Mouse (Mus musculus) limb, embryonic 14.5 days (tissue): ENCODE data around the gene Arxes1. TPM values are rescaled to one million over a fixed set of nuclear protein-coding genes. Genes with fewer than 3 reads are reported as not detected.
A peak's percentile ranks its signal among the peaks of the same experiment; 100 is the strongest.

Source experiments
- ATAC-seq: fragments of 200-750 bp; cut with Nextera tagmentation; 2 replicates; pipeline ENCODE4 v1.8.0; 2017; ENCODE audit warnings: low read depth, moderate number of reproducible peaks, moderate TSS enrichment; ENCODE audit not compliant: low FRiP score
- DNase-seq: peaks from one replicate; pipeline ENCODE4 v3.0.0-alpha.2; 2015; ENCODE audit warnings: low spot score
- H3K27ac ChIP-seq: fragments of 300-500 bp; sonication (generic); replicated peaks from 2 replicates; pipeline ENCODE4 v1.5.1; 2014; ENCODE audit warnings: low read depth, mild to moderate bottlenecking, low read length, moderate library complexity, mixed read lengths
- H3K27me3 ChIP-seq: fragments of 300-500 bp; sonication (generic); 2 replicates; pipeline ENCODE4 v1.6.1; 2014; ENCODE audit warnings: low read length, mixed read lengths; ENCODE audit not compliant: control insufficient read depth, insufficient read depth
- H3K36me3 ChIP-seq: fragments of 300-500 bp; sonication (generic); 2 replicates; pipeline ENCODE4 v1.6.1; 2014; ENCODE audit warnings: mild to moderate bottlenecking, low read length, moderate library complexity, mixed read lengths; ENCODE audit not compliant: control insufficient read depth, insufficient read depth
- H3K4me1 ChIP-seq: fragments of 300-500 bp; sonication (generic); 2 replicates; pipeline ENCODE4 v1.6.1; 2014; ENCODE audit warnings: antibody characterized with exemption, low read length, mixed read lengths; ENCODE audit not compliant: control insufficient read depth, insufficient read depth
- H3K4me2 ChIP-seq: fragments of 300-500 bp; sonication (generic); replicated peaks from 2 replicates; pipeline ENCODE4 v1.6.1; 2014; ENCODE audit warnings: low read depth, mild to moderate bottlenecking, low read length, moderate library complexity; ENCODE audit not compliant: severe bottlenecking
- H3K4me3 ChIP-seq: fragments of 300-500 bp; sonication (generic); replicated peaks from 2 replicates; pipeline ENCODE4 v1.5.1; 2014; ENCODE audit warnings: low read length
- H3K9ac ChIP-seq: fragments of 300-500 bp; sonication (generic); 2 replicates; pipeline ENCODE4 v1.6.1; 2014; ENCODE audit warnings: mild to moderate bottlenecking, low read depth, low read length, moderate library complexity; ENCODE audit not compliant: severe bottlenecking
- H3K9me3 ChIP-seq: fragments of 300-500 bp; sonication (generic); 2 replicates; pipeline ENCODE4 v1.6.1; 2016; ENCODE audit warnings: low read length; ENCODE audit not compliant: control insufficient read depth
- POLR2A ChIP-seq: fragments of 200-500 bp; IDR thresholded peaks from 2 replicates; pipeline ENCODE4 v1.8.0; 2012; ENCODE audit warnings: inconsistent platforms, mild to moderate bottlenecking, moderate library complexity, borderline replicate concordance; ENCODE audit not compliant: insufficient read depth, insufficient read length; ENCODE audit errors: extremely low read depth
- WGBS: fragments of 180-500 bp; shearing (Covaris S2); extraction: QIAGEN DNeasy Blood & Tissue Kit; methylation state at CpG from one replicate; pipeline ENCODE4 v1.1.7; 2014; 5-methylcytosine and 5-hydroxymethylcytosine counted together
- polyA plus RNA-seq, 2 experiments: library from polyadenylated mRNA; depleted of rRNA in 1 of 2; stranded (reverse) in 1 of 2; unstranded in 1 of 2; fragments of >200 nt; fragmentation: Nextera tagmentation in 1 of 2; extraction: Ambion mirVana in 1 of 2; gene quantifications; 2 replicates each; pipeline versions ENCODE4 v1.2.1 to v1.2.3; 2012 to 2014

Gene Arxes1
- polyA plus RNA-seq, 2 experiments, result 15.0 to 31.1 TPM

- Histone ChIP-seq H3K9me3 (no peaks in the 10 kb centered on the region), H3K4me3 (no peak overlapping the region), H3K4me1 (no peaks in the 10 kb centered on the region), H3K9ac (no peak overlapping the region), H3K4me2 (no peak overlapping the region), H3K27me3 (no peaks in the 10 kb centered on the region), H3K27ac (no peak overlapping the region), H3K36me3 (no peaks in the 10 kb centered on the region)
- TF ChIP-seq POLR2A, result no peak
- DNase-seq, result no peak
- no peak for ATAC-seq
- 36% methylated on average over 4 of the region's 5 CpGs for WGBS
These were observed 25.8 kb upstream of the Arxes1 start for GRCm38 (mm10) chrX:136007199-136007843.

- WGBS, result 21% methylated on average over 2 of the region's 2 CpGs
- DNase-seq (peak; percentile 13), ATAC-seq (peak; percentile 84)
- H3K4me3 ChIP-seq, result no peak overlapping the region
- H3K36me3 ChIP-seq, result no peaks in the 10 kb centered on the region
- H3K9ac ChIP-seq, result no peak overlapping the region
- H3K4me2 ChIP-seq, result no peak overlapping the region
- TF ChIP-seq POLR2A, result no peak
- H3K9me3 ChIP-seq, result no peaks in the 10 kb centered on the region
- H3K27ac ChIP-seq, result no peak overlapping the region
- no peaks in the 10 kb centered on the region for H3K27me3 ChIP-seq
- no peaks in the 10 kb centered on the region for H3K4me1 ChIP-seq
These were observed 18.8 kb upstream of the Arxes1 start for GRCm38 (mm10) chrX:136014392-136014791.

GRCm38 (mm10) chrX:136030331-136030730 lies 2.8 kb upstream of the Arxes1 start:
- DNase-seq, result no peak
- Histone ChIP-seq H3K27ac (no peak overlapping the region), H3K9ac (no peak overlapping the region), H3K4me2 (no peak overlapping the region), H3K36me3 (no peaks in the 10 kb centered on the region), H3K4me1 (no peaks in the 10 kb centered on the region), H3K4me3 (no peak overlapping the region), H3K9me3 (no peaks in the 10 kb centered on the region), H3K27me3 (no peaks in the 10 kb centered on the region)
- no peak for ATAC-seq
- no peak for TF ChIP-seq POLR2A
- 77% methylated on average over 1 of the region's 1 CpGs for WGBS

GRCm38 (mm10) chrX:136043726-136044125 lies 10.6 kb downstream of the Arxes1 start:
- no peak for TF ChIP-seq POLR2A
- no peaks in the 10 kb centered on the region for H3K9me3 ChIP-seq
- no peak overlapping the region for H3K27ac ChIP-seq
- ATAC-seq, result no peak
- no peaks in the 10 kb centered on the region for H3K27me3 ChIP-seq
- H3K4me1 ChIP-seq, result no peaks in the 10 kb centered on the region
- no peak overlapping the region for H3K4me3 ChIP-seq
- DNase-seq, result no peak
- 100% methylated on average over 1 of the region's 1 CpGs for WGBS
- H3K4me2 ChIP-seq, result no peak overlapping the region
- no peaks in the 10 kb centered on the region for H3K36me3 ChIP-seq
- H3K9ac ChIP-seq, result no peak overlapping the region

- ATAC-seq, result no peak
- Histone ChIP-seq H3K9me3 (no peaks in the 10 kb centered on the region), H3K4me3 (no peak overlapping the region), H3K27ac (no peak overlapping the region), H3K9ac (no peak overlapping the region), H3K4me1 (no peaks in the 10 kb centered on the region), H3K36me3 (no peaks in the 10 kb centered on the region), H3K27me3 (no peaks in the 10 kb centered on the region), H3K4me2 (no peak overlapping the region)
- TF ChIP-seq POLR2A, result no peak
- peak; percentile 70 for DNase-seq
- 20% methylated on average over 5 of the region's 5 CpGs for WGBS
These were observed 14.4 kb downstream of the Arxes1 start for GRCm38 (mm10) chrX:136047528-136047927.
